Mouse (Mus musculus) heart, adult 2 months (tissue): ENCODE measurements around the gene Smap1.

Experiments
- CTCF ChIP-seq: fragments of 200-600 bp; IDR thresholded peaks from 2 replicates; pipeline ENCODE4 v1.8.1; 2022; ENCODE audit warnings: antibody characterized with exemption, mild to moderate bottlenecking, moderate library complexity
- EP300 ChIP-seq: fragments of 200-500 bp; IDR thresholded peaks from 2 replicates; pipeline ENCODE4 v1.6.1; 2011; ENCODE audit warnings: low read depth, low read length, control low read depth; ENCODE audit not compliant: insufficient read depth

DNA sequence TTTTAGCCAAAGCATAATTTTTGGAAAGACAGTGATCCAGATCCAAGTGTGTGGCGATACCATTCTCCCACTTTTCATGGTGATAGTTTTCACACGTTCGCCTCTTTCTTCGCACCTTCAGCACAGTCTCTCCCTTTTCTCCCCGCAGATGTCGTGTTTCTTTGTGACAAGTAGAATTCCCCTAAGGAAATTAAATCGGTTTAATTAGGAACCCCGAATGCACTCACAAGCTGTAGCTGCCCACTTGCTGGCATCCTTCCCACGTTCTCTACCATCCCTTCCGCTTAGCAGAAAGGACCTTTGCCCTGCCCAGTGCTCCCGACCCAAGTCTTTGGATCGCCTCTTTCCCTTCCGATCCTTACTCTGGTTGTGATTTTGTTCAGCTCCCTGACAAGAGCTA is 31.8 kb upstream of the Smap1 start:
- TF ChIP-seq EP300 (no peak), CTCF (no peak)
